Comparison of ENCODE assay signal across 22 mouse cellular contexts in the genomic region with DNA sequence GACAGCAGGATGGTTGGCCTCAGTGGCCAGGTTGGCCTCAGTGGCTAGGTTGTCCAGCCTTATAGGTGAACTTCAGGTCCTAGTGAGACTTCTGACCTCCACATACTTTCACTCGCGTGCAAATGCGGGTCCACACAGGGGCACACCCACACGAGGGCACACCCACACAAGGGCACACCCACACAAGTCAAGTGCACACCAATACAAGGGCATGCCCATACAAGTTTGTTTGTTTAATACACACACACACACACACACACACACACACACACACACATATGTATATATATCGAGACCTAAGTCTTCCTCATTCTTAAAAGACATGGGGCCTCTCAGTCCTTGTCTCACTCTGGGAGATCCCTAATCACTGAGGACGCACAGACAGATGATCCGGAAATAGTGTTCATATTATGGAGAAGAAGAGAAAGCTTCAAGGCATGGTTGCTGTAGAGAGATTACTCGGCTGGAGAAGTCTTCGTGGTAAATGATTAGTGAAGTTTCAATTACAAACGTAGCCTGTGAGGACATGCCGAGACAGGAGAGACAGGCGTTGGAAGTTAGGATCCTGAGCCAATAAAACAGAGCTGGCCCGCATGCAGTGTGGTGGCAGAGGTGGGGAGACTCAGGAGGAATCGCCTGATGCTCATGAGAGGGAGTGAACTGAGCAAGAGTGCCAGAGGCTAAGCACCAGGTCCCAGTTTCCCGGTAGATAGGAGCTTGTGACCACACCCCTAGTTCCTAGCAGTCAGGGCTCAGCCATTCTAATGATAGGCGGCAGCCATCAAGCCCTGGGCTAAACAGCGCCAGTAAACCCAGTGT. TPM values are rescaled to one million over a fixed set of nuclear protein-coding genes. Genes with fewer than 3 reads are reported as not detected.
DNase-seq lines count a peak whose midpoint lies in the region; ATAC-seq lines count a peak whose summit lies in the region.
"Had no signal": no experiment of that assay in that cellular context is flagged by ENCODE, and none has a peak within 500 bp of the region (broad histone marks: within the 10 kb centered on the region; RNA-seq: fewer than 3 reads in every experiment).

No protein-coding gene starts in this region.

- H3K9ac ChIP-seq in embryonic facial prominence, embryonic 14.5 days (ENCODE audit: low read depth, low read length), result no peak overlapping the region
- H3K9ac ChIP-seq: embryonic facial prominence, embryonic 12.5 days; midbrain, embryonic 15.5 days; neural tube, embryonic 12.5 days had no signal

- H3K27ac ChIP-seq in embryonic facial prominence, embryonic 14.5 days (replicated peaks; ENCODE audit: low read depth, low read length), result no peak overlapping the region
- H3K27ac ChIP-seq in embryonic facial prominence, embryonic 10.5 days (replicated peaks), result no peak overlapping the region
- H3K27ac ChIP-seq: embryonic facial prominence, embryonic 12.5 days; gastrocnemius, adult 2 months; midbrain, embryonic 15.5 days; neural tube, embryonic 12.5 days had no signal

- H3K4me2 ChIP-seq in embryonic facial prominence, embryonic 14.5 days (ENCODE audit: low read depth, low read length), result no peak overlapping the region
- H3K4me2 ChIP-seq: embryonic facial prominence, embryonic 12.5 days; midbrain, embryonic 15.5 days; neural tube, embryonic 12.5 days had no signal

- ATAC-seq in embryonic facial prominence, embryonic 14.5 days (ENCODE audit: low read depth), result no peak; the same call in 1 of the 2 replicates
- ATAC-seq in granulocyte monocyte progenitor cell, adult 5-6 weeks (replicated peaks; ENCODE audit: poor library complexity, severe bottlenecking), result no peak
- ATAC-seq: forebrain, embryonic 14.5 days; hindbrain, embryonic 16.5 days; midbrain, embryonic 15.5 days had no signal

- DNase-seq in embryonic facial prominence, embryonic 14.5 days (ENCODE audit: low spot score), result peak; percentile 34
- no peak for DNase-seq in embryonic facial prominence, embryonic 10.5 days (ENCODE audit: low spot score)
- DNase-seq in ZHBTc4 (ENCODE audit: low read depth, low spot score), result peak; percentile 91
- DNase-seq in kidney, adult 8-10 months, result peak; percentile 12 to 28
- DNase-seq in kidney, postnatal 4 days, result peak; percentile 23 to 46
- DNase-seq in adrenal gland, postnatal 25 days, result no peak
- no peak for DNase-seq in thymus, postnatal 14 days
- DNase-seq: adrenal gland, postnatal 36 days; cerebellum, postnatal 36 days; gastrocnemius, adult 2 months; layer of hippocampus, adult 9-11 months; lung, postnatal 4 days; retina, postnatal 1 day; spleen, adult 18-20 months; thymus, adult 2 months had no signal

- no peaks in the 10 kb centered on the region for H3K4me1 ChIP-seq in embryonic facial prominence, embryonic 14.5 days (ENCODE audit: control insufficient read depth, insufficient read depth, low read length)
- peaks cover under 1% of the 10 kb centered on the region; the same call in 1 of the 2 replicates for H3K4me1 ChIP-seq in embryonic facial prominence, embryonic 10.5 days
- H3K4me1 ChIP-seq: embryonic facial prominence, embryonic 12.5 days; midbrain, embryonic 15.5 days; neural tube, embryonic 12.5 days had no signal

- H3K9me3 ChIP-seq in embryonic facial prominence, embryonic 14.5 days (ENCODE audit: control insufficient read depth, low read length), result 0 out of 2 replicates have a peak, but pooled peaks cover 4% of the 10 kb centered on the region
- peaks cover 7% of the 10 kb centered on the region; the same call in 1 of the 2 replicates for H3K9me3 ChIP-seq in embryonic facial prominence, embryonic 10.5 days
- H3K9me3 ChIP-seq: embryonic facial prominence, embryonic 12.5 days; midbrain, embryonic 15.5 days had no signal

- no peak overlapping the region for H3K4me3 ChIP-seq in embryonic facial prominence, embryonic 14.5 days (ENCODE audit: low read depth, low read length)
- no peak overlapping the region for H3K4me3 ChIP-seq in embryonic facial prominence, embryonic 10.5 days
- H3K4me3 ChIP-seq: embryonic facial prominence, embryonic 12.5 days; gastrocnemius, adult 2 months; midbrain, embryonic 15.5 days; neural tube, embryonic 12.5 days had no signal

- WGBS in embryonic facial prominence, embryonic 14.5 days, result 71% methylated on average over 17 of the region's 17 CpGs
- WGBS in embryonic facial prominence, embryonic 10.5 days, result 80% methylated on average over 17 of the region's 17 CpGs

- H3K36me3 ChIP-seq in embryonic facial prominence, embryonic 14.5 days (ENCODE audit: control insufficient read depth, insufficient read depth, low read length), result no peaks in the 10 kb centered on the region
- H3K36me3 ChIP-seq in embryonic facial prominence, embryonic 10.5 days (replicated peaks), result no peaks in the 10 kb centered on the region
- H3K36me3 ChIP-seq: embryonic facial prominence, embryonic 12.5 days; midbrain, embryonic 15.5 days; neural tube, embryonic 12.5 days had no signal

- H3K27me3 ChIP-seq in embryonic facial prominence, embryonic 14.5 days (replicated peaks; ENCODE audit: control insufficient read depth, insufficient read depth, low read length), result no peaks in the 10 kb centered on the region
- no peaks in the 10 kb centered on the region for H3K27me3 ChIP-seq in embryonic facial prominence, embryonic 10.5 days (replicated peaks; ENCODE audit: low read depth, poor library complexity, severe bottlenecking)
- H3K27me3 ChIP-seq: embryonic facial prominence, embryonic 12.5 days; midbrain, embryonic 15.5 days; neural tube, embryonic 12.5 days had no signal

RNA-seq across cellular contexts. Expression of gene Acpp, which starts 23.7 kb away (rescaled TPM):
- polyA plus RNA-seq in embryonic facial prominence, embryonic 14.5 days (2014; fragmentation: Nextera tagmentation; extraction: Ambion mirVana), result 2.3 and 2.4 TPM in 2 replicates
- 0.53 and 0.97 TPM in 2 replicates for polyA plus RNA-seq in embryonic facial prominence, embryonic 10.5 days (2016; fragmentation: Nextera tagmentation; extraction: Ambion mirVana)
- 18.1 and 32.5 TPM in 2 replicates for total RNA-seq in adrenal gland, postnatal 25 days (2021)
- total RNA-seq in granulocyte monocyte progenitor cell, adult 5-6 weeks (2014; fragmentation: Nextera tagmentation), result 1.2 and 4.6 TPM in 2 replicates
- 2.8 and 3.0 TPM in 2 replicates for total RNA-seq in granulocyte monocyte progenitor cell, adult 5-6 weeks (2017)
- total RNA-seq: gastrocnemius, adult 2 months; heart, postnatal 25 days had no signal
- polyA plus RNA-seq: neural tube, embryonic 12.5 days had no signal

Comparison
In these comparisons a context has a peak if more than half of its experiments do, and no peak if none do; other contexts are left out.
1. DNase-seq: peak in embryonic facial prominence, embryonic 14.5 days (single experiment), ZHBTc4 (single experiment), kidney, adult 8-10 months (2 of 2) and kidney, postnatal 4 days (2 of 2); none in embryonic facial prominence, embryonic 10.5 days (single experiment), adrenal gland, postnatal 25 days (single experiment) and thymus, postnatal 14 days (single experiment).